Mouse (Mus musculus): ENCODE results near the gene Taf6. TPM values are rescaled to one million over a fixed set of nuclear protein-coding genes. Genes with fewer than 3 reads are reported as not detected.

The Taf6 gene
- total RNA-seq, 1 experiment from 2014 or later, result 26.7 TPM

Other genes starting within 250 kb of the Taf6 start
- gene Gjc3, start 224.4 kb downstream of the Taf6 start, total RNA-seq (2017), result not detected in 2 replicates
- not detected in 2 replicates for gene Azgp1, start 205.9 kb downstream of the Taf6 start, total RNA-seq (2017)
- not detected in 2 replicates for gene Smok3a, start 166.2 kb downstream of the Taf6 start, total RNA-seq (2017)
- not detected in 2 replicates for gene Smok3b, start 166.0 kb downstream of the Taf6 start, total RNA-seq (2017)
- gene Smok3c, start 134.3 kb downstream of the Taf6 start, total RNA-seq (2017), result 0.35 TPM in 1 of 2 replicates, not detected in the other
- 15.2 and 18.7 TPM in 2 replicates for gene Zkscan1, start 102.4 kb downstream of the Taf6 start, total RNA-seq (2017)
- 8.5 and 11.5 TPM in 2 replicates for gene Zscan21, start 70.5 kb downstream of the Taf6 start, total RNA-seq (2017)
- 6.4 and 8.6 TPM in 2 replicates for gene Zfp113, start 31.7 kb downstream of the Taf6 start, total RNA-seq (2017)
- gene Cops6, start 26.4 kb downstream of the Taf6 start, total RNA-seq (2017), result 14.2 and 19.2 TPM in 2 replicates
- 18.4 and 20.3 TPM in 2 replicates for gene Ap4m1, start 15.4 kb downstream of the Taf6 start, total RNA-seq (2017)
- 86.1 and 89.7 TPM in 2 replicates for gene Mcm7, start 15.0 kb downstream of the Taf6 start, total RNA-seq (2017)
- gene Cnpy4, start within 50 bp of the Taf6 start, total RNA-seq (2017), result 26.9 and 31.3 TPM in 2 replicates
- gene Mblac1, start 6.9 kb upstream of the Taf6 start, total RNA-seq (2017), result 0.81 and 0.86 TPM in 2 replicates
- gene Nxpe5, start 38.4 kb upstream of the Taf6 start, total RNA-seq (2017), result not detected in 2 replicates
- 27.3 and 36.7 TPM in 2 replicates for gene Lamtor4, start 68.0 kb upstream of the Taf6 start, total RNA-seq (2017)
- 77.2 and 79.3 TPM in 2 replicates for gene BC037034, start 76.6 kb upstream of the Taf6 start, total RNA-seq (2017)
- 0.37 TPM in 1 of 2 replicates, not detected in the other for gene Gal3st4, start 85.4 kb upstream of the Taf6 start, total RNA-seq (2017)
- gene Gm43720, start 92.5 kb upstream of the Taf6 start, total RNA-seq (2017), result not detected in 2 replicates
- 3.8 and 4.3 TPM in 2 replicates for gene Gpc2, start 92.6 kb upstream of the Taf6 start, total RNA-seq (2017)
- gene Stag3, start 92.8 kb upstream of the Taf6 start, total RNA-seq (2017), result 2.6 and 3.6 TPM in 2 replicates
- gene Pvrig, start 154.5 kb upstream of the Taf6 start, total RNA-seq (2017), result not detected in 2 replicates

All from neutrophil, adult 5-6 weeks (primary cell).